Mouse (Mus musculus): ENCODE data around the gene Itpr2. TPM values are rescaled to one million over a fixed set of nuclear protein-coding genes. Genes with fewer than 3 reads are reported as not detected.
A peak's percentile ranks its signal among the peaks of the same experiment; 100 is the strongest.

Itpr2 gene
- polyA plus RNA-seq, 1 experiment = 16.6 TPM

- no peak for DNase-seq (ENCODE audit: low read depth)
These were observed 280.4 kb downstream of the Itpr2 start for GRCm38 (mm10) chr6:146221371-146222336.

DNA sequence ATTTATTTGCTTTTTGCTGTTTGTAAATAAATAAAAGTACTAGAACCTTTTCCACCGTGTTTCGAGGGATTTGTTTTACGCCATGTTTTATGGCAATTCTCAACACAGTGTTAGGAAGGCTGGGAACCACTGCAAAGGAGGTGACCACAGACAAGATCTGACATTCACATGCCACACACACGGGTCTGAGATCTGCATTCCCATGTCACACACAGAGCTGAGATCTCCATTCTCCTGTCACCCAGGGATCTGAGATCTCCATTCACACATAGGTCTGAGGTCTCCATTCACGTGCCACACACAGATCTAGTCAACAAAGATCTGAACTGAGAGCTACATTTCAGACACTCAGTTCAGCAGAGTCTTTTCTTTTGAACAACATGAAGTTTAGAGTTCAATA is 282.0 kb downstream of the Itpr2 start:
- no peak for DNase-seq (ENCODE audit: low read depth)

DNA sequence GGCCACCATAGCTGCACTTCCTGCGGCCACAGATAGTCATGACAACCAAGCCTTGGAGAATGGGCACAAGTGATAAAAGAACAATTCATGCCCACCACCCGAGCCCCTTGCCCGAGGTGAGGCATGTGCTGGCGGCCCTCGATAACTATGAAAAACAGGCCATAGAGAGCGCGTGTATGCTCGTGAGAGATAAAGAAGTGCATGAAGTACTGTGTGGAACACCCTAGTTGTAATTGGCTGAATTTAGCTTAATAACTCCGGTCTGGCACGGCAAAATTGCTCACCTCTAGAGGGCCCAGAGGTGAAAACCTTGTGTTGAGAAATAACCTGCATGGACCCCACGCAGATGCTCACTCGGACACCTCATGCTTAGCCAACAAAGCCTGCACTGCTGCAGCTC is 282.5 kb downstream of the Itpr2 start:
- DNase-seq (ENCODE audit: low read depth) = no peak

DNA sequence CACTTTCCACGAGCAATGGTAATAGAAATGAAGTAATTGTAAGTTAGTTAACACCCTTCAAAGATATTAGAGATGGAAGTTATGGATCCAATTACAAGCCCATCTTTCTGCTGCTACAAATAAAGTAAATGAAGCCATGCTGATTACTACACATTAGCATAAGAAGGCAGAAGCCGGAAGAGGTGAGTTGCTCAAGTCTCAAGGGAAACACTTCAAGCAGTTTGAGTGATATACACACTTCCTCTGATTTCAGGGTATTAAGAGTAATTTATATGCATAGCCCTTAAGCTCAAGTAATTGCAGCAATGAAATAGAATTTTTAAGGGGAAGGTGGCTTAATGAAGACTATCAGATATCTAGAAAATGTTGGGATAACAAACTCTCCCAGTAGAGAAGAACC is 286.7 kb downstream of the Itpr2 start:
- no peak for DNase-seq (ENCODE audit: low read depth)

- no peak for DNase-seq (ENCODE audit: low read depth)
These were observed 289.7 kb downstream of the Itpr2 start for GRCm38 (mm10) chr6:146212339-146212738.

DNA sequence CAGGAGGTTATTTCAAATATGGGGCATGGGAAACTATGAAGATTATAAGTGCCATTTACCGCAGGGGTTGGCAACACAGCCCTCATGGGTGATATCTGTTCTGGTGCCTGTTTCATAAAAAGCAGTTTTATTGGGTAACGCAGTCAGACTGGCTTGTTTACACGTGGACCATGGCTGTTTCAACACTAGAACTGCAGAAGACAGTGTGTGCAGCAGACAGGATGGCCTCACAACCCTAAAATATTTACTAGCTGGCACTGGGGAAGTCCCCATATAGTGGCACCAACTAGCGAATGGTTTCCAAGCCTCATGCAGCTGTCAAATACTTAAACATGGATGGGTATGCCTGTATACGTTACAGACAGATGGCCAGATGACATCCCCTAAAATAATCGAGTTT is 290.8 kb downstream of the Itpr2 start:
- DNase-seq (ENCODE audit: low read depth) = no peak

- no peak for DNase-seq (ENCODE audit: low read depth)
These were observed 293.0 kb downstream of the Itpr2 start for GRCm38 (mm10) chr6:146208983-146209382.

GRCm38 (mm10) chr6:146207204-146207959 is 294.6 kb downstream of the Itpr2 start:
- no peak for DNase-seq (ENCODE audit: low read depth)

- DNase-seq (ENCODE audit: low read depth) = no peak
These were observed 296.9 kb downstream of the Itpr2 start for GRCm38 (mm10) chr6:146205136-146205535.

- no peak for DNase-seq (ENCODE audit: low read depth)
These were observed 297.6 kb downstream of the Itpr2 start for GRCm38 (mm10) chr6:146204470-146204869.

GRCm38 (mm10) chr6:146197868-146198379 is 304.1 kb downstream of the Itpr2 start:
- no peak for DNase-seq (ENCODE audit: low read depth)

DNA sequence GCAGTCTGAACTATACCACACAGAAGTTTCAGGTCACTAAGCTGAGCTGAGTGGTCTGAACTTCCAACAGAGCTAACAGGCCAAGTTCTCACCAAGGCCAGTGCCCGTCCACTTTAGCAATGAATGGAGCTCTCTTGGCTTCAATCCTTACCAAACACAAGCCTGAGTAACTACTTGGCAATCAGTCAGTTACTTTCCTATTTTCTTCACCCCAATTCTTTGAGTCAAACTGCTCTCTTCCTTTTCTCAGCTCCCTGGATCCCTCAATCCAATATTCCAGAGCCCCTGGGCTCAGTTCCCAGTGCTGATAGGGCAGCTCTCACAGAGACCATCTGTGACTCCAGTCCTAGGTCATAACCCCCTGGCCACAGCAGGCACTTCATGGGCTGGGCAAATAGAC is 305.3 kb downstream of the Itpr2 start:
- DNase-seq (ENCODE audit: low read depth) = peak; percentile 37

- peak; percentile 92 for DNase-seq (ENCODE audit: low read depth)
These were observed 306.1 kb downstream of the Itpr2 start for GRCm38 (mm10) chr6:146195854-146196457.

GRCm38 (mm10) chr6:146191931-146192330 is 310.1 kb downstream of the Itpr2 start:
- no peak for DNase-seq (ENCODE audit: low read depth)

- no peak for DNase-seq (ENCODE audit: low read depth)
These were observed 312.0 kb downstream of the Itpr2 start for GRCm38 (mm10) chr6:146190006-146190405.

DNA sequence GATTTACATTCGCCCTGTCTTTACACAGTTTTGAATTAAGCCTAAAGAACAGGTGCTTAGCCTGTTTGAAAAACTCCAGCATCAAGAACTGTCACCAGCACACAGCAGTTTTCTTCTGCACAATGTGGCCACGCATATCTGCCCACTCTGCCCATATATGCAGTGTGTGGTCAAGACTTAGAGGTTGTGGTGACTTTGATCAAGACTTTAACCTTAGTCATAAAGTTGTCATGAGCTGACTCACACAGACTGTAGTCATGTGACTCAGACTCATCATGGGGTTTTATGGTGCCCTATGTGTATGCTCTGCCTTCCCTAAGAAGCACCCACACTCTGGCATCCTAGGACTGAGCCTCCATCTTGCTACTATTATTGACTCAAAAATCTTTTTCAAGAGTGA is 316.5 kb downstream of the Itpr2 start:
- no peak for DNase-seq (ENCODE audit: low read depth)

GRCm38 (mm10) chr6:146184771-146185170 is 317.3 kb downstream of the Itpr2 start:
- no peak for DNase-seq (ENCODE audit: low read depth)

GRCm38 (mm10) chr6:146174644-146175250 is 327.3 kb downstream of the Itpr2 start:
- no peak for DNase-seq (ENCODE audit: low read depth)

DNA sequence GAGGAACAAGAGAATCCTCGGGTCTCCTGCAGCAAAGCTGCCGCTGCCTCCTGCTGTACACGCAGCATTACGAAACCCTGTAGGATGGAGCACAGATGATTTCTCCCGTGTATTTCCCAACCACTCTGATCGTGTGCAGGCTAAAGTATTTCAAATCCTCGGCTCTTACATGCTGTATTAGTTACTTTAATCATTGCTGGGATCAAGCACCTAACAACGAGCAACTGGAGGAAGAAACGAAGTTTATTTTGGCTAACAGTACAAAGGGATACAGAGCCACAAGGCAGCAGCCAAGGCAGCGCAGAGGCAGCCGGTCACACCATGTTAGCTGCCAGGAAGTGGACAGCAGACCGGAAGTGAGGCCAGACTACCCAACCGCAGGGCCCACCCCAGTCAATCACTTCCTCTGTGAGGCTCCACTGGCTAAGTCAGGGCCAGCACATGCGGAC is 331.4 kb downstream of the Itpr2 start:
- DNase-seq (ENCODE audit: low read depth) = peak; percentile 69

GRCm38 (mm10) chr6:146167207-146167606 is 334.8 kb downstream of the Itpr2 start:
- DNase-seq (ENCODE audit: low read depth) = no peak

GRCm38 (mm10) chr6:146159641-146160040 is 342.4 kb downstream of the Itpr2 start:
- no peak for DNase-seq (ENCODE audit: low read depth)

DNA sequence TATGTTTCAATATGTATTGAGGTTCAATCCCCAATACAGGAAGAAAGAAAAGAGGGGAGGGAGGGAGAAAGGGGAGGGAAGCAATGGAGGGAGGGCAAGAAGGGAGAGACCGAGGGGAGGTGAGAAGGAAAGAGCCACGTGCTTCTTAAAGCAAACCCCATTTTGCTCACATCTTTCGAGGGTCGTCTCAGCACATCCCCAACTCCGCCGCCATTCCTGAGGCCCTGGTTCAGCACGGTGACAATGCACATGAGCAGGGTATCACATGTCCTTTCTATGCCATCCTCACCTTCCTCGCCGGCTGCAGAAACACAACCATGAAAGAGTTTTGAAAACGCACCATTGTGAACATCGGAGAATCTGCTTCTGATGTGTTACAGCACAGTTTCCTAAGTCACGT is 343.3 kb downstream of the Itpr2 start:
- no peak for DNase-seq (ENCODE audit: low read depth)
